Mouse (Mus musculus): Measurements from ENCODE around the gene Mocs3.
A peak's percentile ranks its signal among the peaks of the same experiment; 100 is the strongest.

The Mocs3 gene

GRCm38 (mm10) chr2:168230026-168230728, at the start of gene Mocs3, which contains the start of the genes Gm20716 and Dpm1:
Gene Mocs3 (plus strand): TSS chr2:168230622.
Gene Gm20716 (minus strand): TSS chr2:168230364.
Gene Dpm1 (minus strand): TSS chr2:168230591.
- DNase-seq (ENCODE audit: low spot score), result peak; percentile 88

GRCm38 (mm10) chr2:168191856-168192255, 38.6 kb upstream of the Mocs3 start:
- DNase-seq (ENCODE audit: low spot score), result no peak

GRCm38 (mm10) chr2:168193685-168194084, 36.7 kb upstream of the Mocs3 start:
- DNase-seq (ENCODE audit: low spot score), result no peak

GRCm38 (mm10) chr2:168195721-168196120, 34.7 kb upstream of the Mocs3 start:
- no peak for DNase-seq (ENCODE audit: low spot score)

- peak; percentile 60 for DNase-seq (ENCODE audit: low spot score)
Observed at GRCm38 (mm10) chr2:168198421-168198820, 32.0 kb upstream of the Mocs3 start.

- no peak for DNase-seq (ENCODE audit: low spot score)
Observed at GRCm38 (mm10) chr2:168199476-168199875, 30.9 kb upstream of the Mocs3 start.

- DNase-seq (ENCODE audit: low spot score), result peak; percentile 37
Observed at GRCm38 (mm10) chr2:168200014-168200691, 30.3 kb upstream of the Mocs3 start.

GRCm38 (mm10) chr2:168204476-168204999, 25.9 kb upstream of the Mocs3 start:
- no peak for DNase-seq (ENCODE audit: low spot score)

GRCm38 (mm10) chr2:168205265-168205664, 25.2 kb upstream of the Mocs3 start:
- DNase-seq (ENCODE audit: low spot score), result peak; percentile 89

- DNase-seq (ENCODE audit: low spot score), result peak; percentile 16
Observed at GRCm38 (mm10) chr2:168205681-168206631, 24.5 kb upstream of the Mocs3 start.

- DNase-seq (ENCODE audit: low spot score), result peak; percentile 98
Observed at GRCm38 (mm10) chr2:168206725-168207644, 23.4 kb upstream of the Mocs3 start, which contains the start of gene Adnp. Gene Adnp (minus strand): TSS chr2:168207112.

GRCm38 (mm10) chr2:168207883-168208282, 22.5 kb upstream of the Mocs3 start:
- DNase-seq (ENCODE audit: low spot score), result no peak

GRCm38 (mm10) chr2:168213788-168214397, 16.5 kb upstream of the Mocs3 start:
- DNase-seq (ENCODE audit: low spot score), result no peak

- no peak for DNase-seq (ENCODE audit: low spot score)
Observed at GRCm38 (mm10) chr2:168223326-168223725, 7.1 kb upstream of the Mocs3 start.

GRCm38 (mm10) chr2:168229116-168230025, 1.1 kb upstream of the Mocs3 start:
- DNase-seq (ENCODE audit: low spot score), result peak; percentile 77

- DNase-seq (ENCODE audit: low spot score), result no peak
Observed at GRCm38 (mm10) chr2:168230773-168231470, 500 bp downstream of the Mocs3 start.

GRCm38 (mm10) chr2:168231471-168231829, 1.0 kb downstream of the Mocs3 start:
- DNase-seq (ENCODE audit: low spot score), result no peak

- no peak for DNase-seq (ENCODE audit: low spot score)
Observed at GRCm38 (mm10) chr2:168233286-168233685, 2.9 kb downstream of the Mocs3 start.

GRCm38 (mm10) chr2:168238335-168238734, 7.9 kb downstream of the Mocs3 start:
- no peak for DNase-seq (ENCODE audit: low spot score)
